Mouse (Mus musculus): ENCODE results near the gene Btnl2.

Gene Btnl2

DNA sequence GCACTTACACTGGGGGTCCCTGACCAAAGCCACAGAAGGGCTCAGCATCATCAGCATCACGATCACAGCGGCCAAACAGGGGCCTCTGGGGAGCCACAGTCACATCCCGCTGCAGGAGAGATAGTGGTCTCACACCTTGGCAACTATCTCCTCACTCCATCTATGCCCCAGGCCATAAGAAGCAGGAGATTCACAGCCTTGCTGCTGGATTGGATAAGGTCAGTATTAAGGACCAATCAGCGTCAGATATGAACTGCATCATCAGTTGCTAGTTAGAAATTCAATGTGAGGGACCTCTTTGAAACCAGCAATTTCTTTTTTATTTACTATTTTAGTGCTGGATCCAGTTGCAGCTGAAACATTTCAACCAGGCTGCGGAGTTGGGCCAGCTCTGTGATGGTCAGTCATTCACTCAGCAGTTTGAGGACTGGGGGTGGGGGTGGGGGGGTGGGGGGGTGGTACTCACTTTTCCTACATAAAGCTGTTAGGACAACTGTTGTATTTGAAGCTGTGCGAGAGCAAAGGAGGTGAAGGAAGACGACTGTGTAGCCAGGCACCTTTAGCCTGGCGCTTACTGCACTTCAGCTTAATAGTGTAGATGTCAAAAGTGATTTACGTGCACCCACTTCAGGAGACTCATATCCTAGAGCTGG is 43.6 kb downstream of the Btnl2 start:
- Histone ChIP-seq H3K27me3 (ENCODE audit: insufficient read depth, low read length) (peaks cover 33% of the 10 kb centered on the region), H3K4me3 (replicated peaks; ENCODE audit: low read length) (peak overlapping the region; percentile 86), H3K9me3 (ENCODE audit: low read length) (peaks cover 10% of the 10 kb centered on the region), H3K4me1 (replicated peaks; ENCODE audit: low read depth, low read length) (peaks cover 8% of the 10 kb centered on the region), H3K36me3 (ENCODE audit: insufficient read depth, low read length) (no peaks in the 10 kb centered on the region)
- TF ChIP-seq NANOG (IDR thresholded peaks at IDR 0.05; ENCODE audit: borderline replicate concordance, low read length) (no peak), POU5F1 (IDR thresholded peaks at IDR 0.05; ENCODE audit: borderline replicate concordance, low read length) (no peak), CTCF (conservative IDR thresholded peaks at IDR 0.05; ENCODE audit: low read length) (no peak)

DNA sequence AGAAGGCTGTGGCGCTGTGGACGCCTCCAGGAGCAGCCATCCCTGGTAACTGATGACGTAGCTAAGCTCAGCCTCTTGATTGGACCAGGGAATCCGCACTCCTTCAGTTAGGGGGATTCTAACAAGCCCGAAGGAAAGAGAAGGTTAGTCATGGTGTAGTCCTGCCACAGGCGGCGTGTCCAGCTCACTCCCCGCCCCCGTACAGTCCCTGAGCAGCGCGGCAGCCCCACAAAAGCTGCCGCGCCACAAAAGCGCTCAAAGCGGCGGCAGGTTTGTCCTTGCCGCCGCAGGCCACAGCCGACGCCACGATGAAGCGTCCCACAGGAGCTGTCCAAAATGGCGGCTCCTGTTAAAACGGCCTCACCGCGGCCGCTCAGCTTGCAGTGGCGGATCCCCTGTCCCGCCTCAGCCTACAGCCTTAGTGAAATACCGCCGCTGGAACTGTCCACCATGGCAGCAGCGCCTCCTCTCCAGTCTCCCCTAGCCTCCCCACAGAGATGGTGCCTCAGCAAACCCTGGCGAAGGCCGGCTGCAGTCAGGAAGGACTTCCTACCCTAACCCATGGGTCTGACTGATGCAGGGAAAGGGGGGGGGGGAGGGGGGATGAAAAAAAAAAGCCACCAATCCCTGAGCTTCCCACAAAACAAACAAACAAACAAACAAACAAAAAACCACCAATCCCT is 44.2 kb downstream of the Btnl2 start, which contains the start of gene BC051142:
Gene BC051142, plus strand, starts transcription at position 110 of the 683 bp plus-strand sequence.
- H3K4me1 ChIP-seq (replicated peaks; ENCODE audit: low read depth, low read length): peaks cover 8% of the 10 kb centered on the region
- H3K36me3 ChIP-seq (ENCODE audit: insufficient read depth, low read length): no peaks in the 10 kb centered on the region
- H3K4me3 ChIP-seq (replicated peaks; ENCODE audit: low read length): peak within 1 kb of the TSS; percentile 86
- H3K27me3 ChIP-seq (ENCODE audit: insufficient read depth, low read length): peaks cover 33% of the 10 kb centered on the region
- no peak for TF ChIP-seq NANOG (IDR thresholded peaks at IDR 0.05; ENCODE audit: borderline replicate concordance, low read length)
- TF ChIP-seq CTCF (conservative IDR thresholded peaks at IDR 0.05; ENCODE audit: low read length): no peak
- TF ChIP-seq POU5F1 (IDR thresholded peaks at IDR 0.05; ENCODE audit: borderline replicate concordance, low read length): no peak
- peaks cover 4% of the 10 kb centered on the region for H3K9me3 ChIP-seq (ENCODE audit: low read length)

DNA sequence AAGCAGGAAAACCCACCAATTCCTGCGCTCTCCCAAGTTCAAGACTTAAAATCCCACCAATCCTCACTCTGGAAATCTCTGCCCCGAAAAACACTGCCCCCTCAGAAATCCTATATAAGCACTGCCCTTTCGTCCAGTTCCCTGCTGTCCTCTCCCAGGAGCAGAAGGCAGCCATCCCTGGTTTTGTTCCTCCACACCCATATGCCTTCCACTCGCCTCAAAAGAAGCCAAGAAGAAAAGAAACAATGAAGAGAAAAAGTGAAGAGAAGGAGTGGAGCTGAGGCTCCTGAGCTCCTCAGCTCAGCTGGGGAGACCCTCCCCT is 44.7 kb downstream of the Btnl2 start:
- Histone ChIP-seq H3K27me3 (ENCODE audit: insufficient read depth, low read length) (peaks cover 33% of the 10 kb centered on the region), H3K9me3 (ENCODE audit: low read length) (no peaks in the 10 kb centered on the region), H3K4me1 (replicated peaks; ENCODE audit: low read depth, low read length) (peaks cover 8% of the 10 kb centered on the region), H3K4me3 (replicated peaks; ENCODE audit: low read length) (no peak overlapping the region), H3K36me3 (ENCODE audit: insufficient read depth, low read length) (no peaks in the 10 kb centered on the region)
- TF ChIP-seq CTCF (conservative IDR thresholded peaks at IDR 0.05; ENCODE audit: low read length): no peak
- no peak for TF ChIP-seq NANOG (IDR thresholded peaks at IDR 0.05; ENCODE audit: borderline replicate concordance, low read length)
- TF ChIP-seq POU5F1 (IDR thresholded peaks at IDR 0.05; ENCODE audit: borderline replicate concordance, low read length): no peak

DNA sequence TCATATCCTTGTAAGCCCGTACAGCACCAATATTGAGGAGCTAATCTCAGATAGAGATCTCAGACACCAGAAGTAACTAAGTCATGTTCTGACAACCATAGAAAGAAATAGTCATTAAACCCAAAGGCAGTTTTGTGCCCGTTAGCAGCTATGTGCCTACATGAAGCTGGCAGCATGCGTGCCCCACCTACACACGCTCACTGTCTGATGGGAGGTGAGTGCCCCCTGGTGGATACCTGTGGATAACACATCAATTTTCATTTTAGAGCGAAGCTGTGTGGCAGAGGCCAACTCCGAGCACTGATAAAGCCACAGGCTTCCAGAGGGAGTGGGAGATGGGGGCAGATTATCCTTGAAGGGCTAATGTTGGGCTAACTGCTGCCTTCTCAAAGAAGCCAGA is 56.5 kb downstream of the Btnl2 start:
- no peaks in the 10 kb centered on the region for H3K36me3 ChIP-seq (ENCODE audit: insufficient read depth, low read length)
- no peaks in the 10 kb centered on the region for H3K9me3 ChIP-seq (ENCODE audit: low read length)
- H3K4me1 ChIP-seq (replicated peaks; ENCODE audit: low read depth, low read length): no peaks in the 10 kb centered on the region
- peaks cover 28% of the 10 kb centered on the region for H3K27me3 ChIP-seq (ENCODE audit: insufficient read depth, low read length)
- TF ChIP-seq CTCF (conservative IDR thresholded peaks at IDR 0.05; ENCODE audit: low read length) (peak; percentile 73), POU5F1 (IDR thresholded peaks at IDR 0.05; ENCODE audit: borderline replicate concordance, low read length) (no peak)
- H3K4me3 ChIP-seq (replicated peaks; ENCODE audit: low read length): no peak overlapping the region
